In the genomic region with DNA sequence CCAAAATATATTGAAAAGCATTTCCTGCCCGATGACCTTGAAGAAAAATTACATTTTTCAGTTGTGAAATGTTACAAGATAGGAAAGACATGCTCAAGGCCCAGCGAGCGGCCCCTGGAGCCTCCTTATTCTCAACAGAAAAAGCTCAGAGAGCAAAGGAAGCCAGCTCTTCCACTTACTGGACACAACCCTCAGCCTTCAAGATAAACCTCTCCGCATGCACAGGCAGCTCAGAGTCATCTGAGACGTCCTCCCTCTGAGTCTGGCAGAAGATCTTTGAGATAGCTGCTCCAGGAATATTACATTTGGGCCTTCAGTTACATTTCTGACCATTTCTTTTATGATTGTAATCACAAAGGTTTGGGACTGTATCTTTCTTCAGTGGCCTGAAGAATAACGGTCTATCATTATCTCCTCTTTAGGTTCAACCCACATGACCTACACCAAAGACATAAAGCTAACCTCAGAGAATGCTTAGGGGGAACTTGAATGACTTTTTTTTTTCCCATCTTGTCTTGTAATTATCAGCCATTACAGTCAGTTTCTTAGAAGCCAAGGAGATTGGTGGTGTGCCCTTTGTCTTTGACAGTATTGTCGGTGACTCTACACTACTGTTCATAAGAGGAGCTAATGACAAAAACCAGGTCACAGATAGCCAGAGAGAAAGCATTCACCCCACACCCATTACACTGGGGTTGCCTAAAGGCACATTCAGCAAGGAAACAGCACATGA, we compare ENCODE assay signal across 26 mouse cellular contexts. TPM values are rescaled to one million over a fixed set of nuclear protein-coding genes. Genes with fewer than 3 reads are reported as not detected.
DNase-seq lines count a peak whose midpoint lies in the region; ATAC-seq lines count a peak whose summit lies in the region.
"Had no signal": no experiment of that assay in that cellular context is flagged by ENCODE, and none has a peak within 500 bp of the region (broad histone marks: within the 10 kb centered on the region; RNA-seq: fewer than 3 reads in every experiment).

No protein-coding gene starts in this region.

- no peaks in the 10 kb centered on the region for H3K27me3 ChIP-seq in liver, embryonic 13.5 days
- H3K27me3 ChIP-seq in forebrain, embryonic 11.5 days (ENCODE audit: control insufficient read depth, insufficient read depth, low read length): no peaks in the 10 kb centered on the region
- H3K27me3 ChIP-seq: embryonic facial prominence, embryonic 12.5 days; forebrain, embryonic 12.5 days; heart, embryonic 15.5 days; limb, embryonic 15.5 days; midbrain, embryonic 15.5 days; neural tube, embryonic 12.5 days had no signal

- 26% methylated on average over 7 of the region's 7 CpGs for WGBS in liver, embryonic 13.5 days (ENCODE audit: insufficient replicate concordance)
- 89% methylated on average over 7 of the region's 7 CpGs for WGBS in forebrain, embryonic 11.5 days

- H3K27ac ChIP-seq in liver, embryonic 13.5 days: peak overlapping the region; percentile 44; the same call in 1 of the 2 replicates
- H3K27ac ChIP-seq in forebrain, embryonic 11.5 days (ENCODE audit: low read depth, low read length): no peak overlapping the region
- H3K27ac ChIP-seq: embryonic facial prominence, embryonic 12.5 days; forebrain, embryonic 12.5 days; heart, embryonic 15.5 days; hindbrain, embryonic 14.5 days; limb, embryonic 15.5 days; midbrain, embryonic 15.5 days; neural tube, embryonic 12.5 days had no signal

- ATAC-seq in liver, embryonic 13.5 days (ENCODE audit: low read depth): peak; percentile 20; the same call in 1 of the 2 replicates
- peak; percentile 55 for ATAC-seq in megakaryocyte-erythroid progenitor cell, adult 5-6 weeks (replicated peaks; ENCODE audit: low FRiP score, low TSS enrichment, poor library complexity, severe bottlenecking)
- no peak for ATAC-seq in forebrain, embryonic 11.5 days (replicated peaks; ENCODE audit: low FRiP score)
- ATAC-seq: inflammation-experienced regulatory T-cells, adult 6 months; midbrain, embryonic 15.5 days had no signal

- no peak overlapping the region for H3K4me3 ChIP-seq in liver, embryonic 13.5 days (replicated peaks)
- no peak overlapping the region for H3K4me3 ChIP-seq in forebrain, embryonic 11.5 days (ENCODE audit: low read depth, low read length)
- H3K4me3 ChIP-seq: embryonic facial prominence, embryonic 12.5 days; forebrain, embryonic 12.5 days; heart, embryonic 15.5 days; limb, embryonic 15.5 days; midbrain, embryonic 15.5 days; neural tube, embryonic 12.5 days had no signal

- no peaks in the 10 kb centered on the region for H3K9me3 ChIP-seq in liver, embryonic 13.5 days (replicated peaks)
- H3K9me3 ChIP-seq in forebrain, embryonic 11.5 days (ENCODE audit: control insufficient read depth, low read length): no peaks in the 10 kb centered on the region
- H3K9me3 ChIP-seq: embryonic facial prominence, embryonic 12.5 days; forebrain, embryonic 12.5 days; heart, embryonic 15.5 days; limb, embryonic 15.5 days; midbrain, embryonic 15.5 days; neural tube, embryonic 12.5 days had no signal

- H3K9ac ChIP-seq in liver, embryonic 13.5 days: no peak overlapping the region
- H3K9ac ChIP-seq in forebrain, embryonic 11.5 days (ENCODE audit: low read length): no peak overlapping the region
- H3K9ac ChIP-seq: embryonic facial prominence, embryonic 12.5 days; forebrain, embryonic 12.5 days; heart, embryonic 15.5 days; hindbrain, embryonic 14.5 days; limb, embryonic 15.5 days; lung, embryonic 14.5 days; midbrain, embryonic 15.5 days; neural tube, embryonic 12.5 days had no signal

- no peak overlapping the region for H3K4me2 ChIP-seq in liver, embryonic 13.5 days
- no peak overlapping the region for H3K4me2 ChIP-seq in forebrain, embryonic 11.5 days (ENCODE audit: low read depth, low read length, severe bottlenecking)
- H3K4me2 ChIP-seq: embryonic facial prominence, embryonic 12.5 days; forebrain, embryonic 12.5 days; heart, embryonic 15.5 days; hindbrain, embryonic 14.5 days; limb, embryonic 15.5 days; lung, embryonic 14.5 days; midbrain, embryonic 15.5 days; neural tube, embryonic 12.5 days had no signal

- H3K36me3 ChIP-seq in liver, embryonic 13.5 days: no peaks in the 10 kb centered on the region
- H3K36me3 ChIP-seq in forebrain, embryonic 11.5 days (ENCODE audit: control insufficient read depth, insufficient read depth, low read length): no peaks in the 10 kb centered on the region; the same call in 1 of the 2 replicates
- H3K36me3 ChIP-seq: embryonic facial prominence, embryonic 12.5 days; forebrain, embryonic 12.5 days; heart, embryonic 15.5 days; midbrain, embryonic 15.5 days; neural tube, embryonic 12.5 days had no signal

- peak; percentile 64 for DNase-seq in heart, adult 11 months
- DNase-seq in heart, postnatal 10 days: no peak
- no peak for DNase-seq in liver, embryonic 13.5 days
- DNase-seq in liver (no peak), MN1 (ENCODE audit: low spot score) (peak; percentile 25)
- DNase-seq in forebrain, embryonic 11.5 days (ENCODE audit: low spot score): no peak
- no peak for DNase-seq in cerebellum, adult 18-20 months
- DNase-seq: B cell, adult 2 months; cerebellum, adult 11-12 months; cerebellum, postnatal 14 days; gastrocnemius, postnatal 36 days; heart, postnatal 4 days; kidney, adult 8-10 months; left cerebral cortex, postnatal 4 days; lung, postnatal 36 days; thymus, postnatal 14 days had no signal

- H3K4me1 ChIP-seq in liver, embryonic 13.5 days (replicated peaks): peaks cover 30% of the 10 kb centered on the region
- no peaks in the 10 kb centered on the region for H3K4me1 ChIP-seq in forebrain, embryonic 11.5 days (replicated peaks; ENCODE audit: control insufficient read depth, insufficient read depth, low read length)
- H3K4me1 ChIP-seq: embryonic facial prominence, embryonic 12.5 days; forebrain, embryonic 12.5 days; limb, embryonic 15.5 days; midbrain, embryonic 15.5 days; neural tube, embryonic 12.5 days had no signal

- intact Hi-C loops in heart, postnatal 10 days (cut with DNase I): no loop called here

RNA-seq across cellular contexts. Expression of a gene that starts 58.2 kb away (rescaled TPM):
- 10 to 100 TPM; 16.0 to 16.8 TPM for total RNA-seq in heart, postnatal 10 days (2021)
- polyA plus RNA-seq in liver, embryonic 13.5 days (2015; fragmentation: Nextera tagmentation; extraction: Ambion mirVana): 2.1 and 3.2 TPM in 2 replicates
- 0.82 and 0.96 TPM in 2 replicates for total RNA-seq in megakaryocyte-erythroid progenitor cell, adult 5-6 weeks (2014; fragmentation: Nextera tagmentation)
- 0.38 and 0.61 TPM in 2 replicates for total RNA-seq in megakaryocyte-erythroid progenitor cell, adult 5-6 weeks (2017)
- 1.9 and 2.9 TPM in 2 replicates for polyA plus RNA-seq in forebrain, embryonic 11.5 days (2014; fragmentation: Nextera tagmentation; extraction: Ambion mirVana)

Comparison
In these comparisons a context has a peak if more than half of its experiments do, and no peak if none do; other contexts are left out.
1. DNase-seq: peak in heart, adult 11 months (single experiment) and MN1 (single experiment); none in heart, postnatal 10 days (0 of 2), liver, embryonic 13.5 days (single experiment), liver (single experiment), forebrain, embryonic 11.5 days (single experiment) and cerebellum, adult 18-20 months (0 of 2).
2. RNA of a gene that starts 58.2 kb away (total RNA-seq): 16.0 to 16.8 TPM in heart, postnatal 10 days; 0.38 to 0.96 TPM in megakaryocyte-erythroid progenitor cell, adult 5-6 weeks; every median in the first group is over 4 times any median in the second.